Mouse (Mus musculus) bone marrow, adult 2 months (tissue): ENCODE measurements around the gene Mpped1. TPM values are rescaled to one million over a fixed set of nuclear protein-coding genes. Genes with fewer than 3 reads are reported as not detected.

Source experiments
- H3K27ac ChIP-seq: fragments of 200-500 bp; 2 replicates; pipeline ENCODE4 v1.5.1; 2012; ENCODE audit warnings: low read depth, mild to moderate bottlenecking, control low read depth, inconsistent platforms, low read length; ENCODE audit not compliant: control insufficient read depth, poor library complexity, insufficient read depth
- H3K4me1 ChIP-seq: fragments of 200-500 bp; 2 replicates; pipeline ENCODE4 v1.6.1; 2011; ENCODE audit warnings: low read length; ENCODE audit not compliant: control insufficient read depth, insufficient read depth
- H3K4me3 ChIP-seq: fragments of 200-500 bp; replicated peaks from 2 replicates; pipeline ENCODE3; 2011; ENCODE audit warnings: mild to moderate bottlenecking, low read depth, low read length, control low read depth; ENCODE audit not compliant: control insufficient read depth
- CTCF ChIP-seq: fragments of 200-500 bp; IDR thresholded peaks from 2 replicates; pipeline ENCODE4 v1.5.1; 2011; ENCODE audit warnings: low read length, control low read depth; ENCODE audit not compliant: control insufficient read depth, insufficient read depth
- POLR2A ChIP-seq: fragments of 200-500 bp; IDR thresholded peaks from 2 replicates; pipeline ENCODE4 v1.6.1; 2011; ENCODE audit warnings: low read depth, mild to moderate bottlenecking, control low read depth, low read length, borderline replicate concordance; ENCODE audit not compliant: control insufficient read depth
- WGBS: fragments of 180-500 bp; shearing (Covaris S2); methylation state at CpG from one replicate; pipeline ENCODE4 v1.1.7; 2018; 5-methylcytosine and 5-hydroxymethylcytosine counted together
- polyA plus RNA-seq: library from polyadenylated mRNA; stranded (reverse); fragments of >200 nt; gene quantifications from 2 replicates; pipeline ENCODE4 v1.2.4, GENCODE M21; 2011; ENCODE audit warnings: low replicate concordance; ENCODE audit not compliant: missing spikeins, insufficient read depth, insufficient read length

The Mpped1 gene
- polyA plus RNA-seq, 1 experiment: not detected

DNA sequence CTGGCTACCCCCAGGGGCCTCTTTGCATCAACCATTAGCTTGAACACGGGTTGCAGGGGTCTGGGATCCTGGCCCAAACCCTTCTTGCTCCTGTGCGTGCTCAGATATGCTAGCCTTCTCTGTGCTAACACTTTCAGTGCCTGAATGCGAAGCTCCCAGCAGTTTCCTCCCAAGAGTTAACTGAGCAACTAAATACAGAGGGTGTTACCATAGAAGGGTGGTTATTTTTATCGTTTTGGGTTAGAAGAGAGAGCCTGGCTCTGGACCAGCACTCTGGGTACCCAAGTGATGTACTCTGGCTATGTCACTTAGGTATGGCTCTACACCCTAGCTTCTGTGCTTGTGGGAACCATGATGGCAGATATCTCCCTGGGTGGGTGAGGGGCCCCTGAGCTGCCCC lies 68.2 kb downstream of the Mpped1 start:
- WGBS: 60% methylated on average over 4 of the region's 4 CpGs
- TF ChIP-seq POLR2A (no peak), CTCF (no peak)
- H3K4me3 ChIP-seq: no peak overlapping the region
- H3K27ac ChIP-seq: no peak overlapping the region
- no peaks in the 10 kb centered on the region for H3K4me1 ChIP-seq

DNA sequence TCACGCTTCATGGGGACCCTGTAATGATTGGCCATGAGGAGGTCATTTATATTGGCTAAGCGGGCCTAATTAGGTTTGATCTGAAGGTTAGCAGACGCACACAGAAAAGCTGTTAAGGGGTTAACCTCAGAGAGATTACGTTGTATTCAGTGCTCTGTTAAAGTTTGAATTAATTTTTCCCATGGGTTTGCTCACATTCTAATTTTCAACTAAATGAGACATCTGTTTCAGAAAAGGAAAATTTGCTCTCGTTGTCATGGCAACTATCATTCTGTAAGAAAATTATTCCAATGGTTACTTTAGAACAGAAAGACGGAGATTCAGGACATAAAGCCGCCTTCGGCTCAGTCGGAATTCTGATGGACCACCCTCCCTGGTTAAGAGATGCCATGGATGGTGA lies 68.9 kb downstream of the Mpped1 start:
- 76% methylated on average over 9 of the region's 9 CpGs for WGBS
- TF ChIP-seq POLR2A: no peak
- no peak for TF ChIP-seq CTCF
- H3K4me1 ChIP-seq: no peaks in the 10 kb centered on the region
- no peak overlapping the region for H3K4me3 ChIP-seq
- no peak overlapping the region for H3K27ac ChIP-seq

DNA sequence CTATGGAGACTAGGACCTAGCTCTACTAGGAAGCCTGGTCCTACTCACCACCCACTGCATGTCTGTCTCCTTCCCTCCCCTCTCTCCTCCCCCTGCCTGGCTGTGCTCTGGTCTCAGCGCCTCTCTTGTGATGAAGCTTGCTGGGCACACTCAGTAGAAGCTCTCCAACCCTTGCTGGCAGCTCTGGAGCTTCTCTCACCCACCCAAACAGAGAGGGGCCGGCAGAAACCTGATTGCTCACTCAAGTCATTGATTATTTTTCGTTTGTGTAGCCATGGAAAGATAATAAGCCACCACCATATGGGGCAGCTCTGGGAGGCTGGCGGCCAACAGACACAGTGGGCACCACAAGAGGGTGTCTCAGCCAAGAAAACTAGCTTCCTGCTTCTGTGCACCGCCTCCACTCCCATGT lies 74.1 kb downstream of the Mpped1 start:
- Histone ChIP-seq H3K27ac (no peak overlapping the region), H3K4me1 (no peaks in the 10 kb centered on the region), H3K4me3 (no peak overlapping the region)
- WGBS: 55% methylated on average over 5 of the region's 5 CpGs
- TF ChIP-seq POLR2A (no peak), CTCF (no peak)

DNA sequence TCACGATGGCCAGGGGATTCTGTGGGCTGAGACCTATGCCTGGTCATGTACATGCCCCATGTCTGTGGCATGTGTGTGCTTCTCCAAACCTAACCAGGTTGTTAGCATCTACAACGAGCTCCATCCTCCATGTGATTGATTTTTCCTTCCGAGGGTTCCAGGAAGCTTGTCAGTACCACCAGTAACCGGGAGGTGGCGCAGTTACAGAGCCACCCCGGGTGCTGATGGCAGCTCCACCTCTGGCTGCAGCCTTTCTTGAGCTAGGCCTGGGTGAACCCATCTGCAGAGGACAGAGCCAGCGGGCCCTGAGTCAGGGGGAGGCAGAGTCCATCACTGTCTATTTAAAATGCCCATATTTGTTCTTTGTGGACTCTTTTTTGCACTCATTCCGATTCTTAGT lies 77.9 kb downstream of the Mpped1 start:
- Histone ChIP-seq H3K4me1 (no peaks in the 10 kb centered on the region), H3K27ac (no peak overlapping the region), H3K4me3 (no peak overlapping the region)
- 15% methylated on average over 8 of the region's 8 CpGs for WGBS
- TF ChIP-seq POLR2A (no peak), CTCF (peak; percentile 62)

DNA sequence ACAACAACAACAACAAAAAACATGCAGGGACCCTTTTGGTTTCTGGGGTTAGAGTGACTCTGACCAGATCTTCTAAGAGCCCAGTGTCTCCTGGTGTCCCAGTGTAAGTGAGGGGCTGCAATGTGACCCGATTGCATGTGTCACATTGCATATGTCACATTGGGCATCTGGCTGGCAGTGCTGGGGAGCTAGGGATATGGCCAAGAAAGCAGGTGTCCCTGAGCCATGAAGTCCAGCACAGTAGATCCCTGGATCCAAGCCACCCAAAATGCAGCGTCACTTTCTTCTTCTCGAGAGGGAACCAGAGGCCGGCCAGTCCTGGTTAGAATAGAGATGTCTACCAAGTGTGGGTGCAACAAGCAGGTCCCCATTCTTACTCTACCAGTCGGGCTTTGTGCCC lies 86.4 kb downstream of the Mpped1 start:
- TF ChIP-seq CTCF (no peak), POLR2A (no peak)
- WGBS: 72% methylated on average over 5 of the region's 5 CpGs
- Histone ChIP-seq H3K4me1 (no peaks in the 10 kb centered on the region), H3K4me3 (no peak overlapping the region), H3K27ac (no peak overlapping the region)

DNA sequence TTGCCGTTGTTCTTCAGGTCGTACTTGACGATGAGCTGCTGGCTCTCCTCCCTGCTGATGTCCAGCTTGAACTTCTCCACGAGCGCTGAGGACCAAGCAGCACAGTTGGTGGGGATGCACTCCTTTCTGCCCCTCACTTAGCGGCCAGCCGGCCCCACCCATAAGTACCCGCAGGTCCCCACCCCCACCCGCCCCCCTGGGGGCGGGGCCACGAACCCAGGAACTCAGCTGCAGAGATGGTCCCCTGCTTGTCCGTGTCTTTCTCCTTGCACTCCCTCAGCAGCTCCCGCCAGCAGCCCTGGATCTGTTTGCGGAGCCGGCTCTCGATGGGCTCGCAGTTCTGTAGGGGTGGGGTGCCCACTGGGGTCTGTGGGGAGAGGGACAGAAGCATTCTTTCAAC lies 91.7 kb downstream of the Mpped1 start:
- Histone ChIP-seq H3K27ac (no peak overlapping the region), H3K4me1 (no peaks in the 10 kb centered on the region), H3K4me3 (no peak overlapping the region)
- 12% methylated on average over 17 of the region's 17 CpGs for WGBS
- TF ChIP-seq POLR2A (no peak), CTCF (no peak)

DNA sequence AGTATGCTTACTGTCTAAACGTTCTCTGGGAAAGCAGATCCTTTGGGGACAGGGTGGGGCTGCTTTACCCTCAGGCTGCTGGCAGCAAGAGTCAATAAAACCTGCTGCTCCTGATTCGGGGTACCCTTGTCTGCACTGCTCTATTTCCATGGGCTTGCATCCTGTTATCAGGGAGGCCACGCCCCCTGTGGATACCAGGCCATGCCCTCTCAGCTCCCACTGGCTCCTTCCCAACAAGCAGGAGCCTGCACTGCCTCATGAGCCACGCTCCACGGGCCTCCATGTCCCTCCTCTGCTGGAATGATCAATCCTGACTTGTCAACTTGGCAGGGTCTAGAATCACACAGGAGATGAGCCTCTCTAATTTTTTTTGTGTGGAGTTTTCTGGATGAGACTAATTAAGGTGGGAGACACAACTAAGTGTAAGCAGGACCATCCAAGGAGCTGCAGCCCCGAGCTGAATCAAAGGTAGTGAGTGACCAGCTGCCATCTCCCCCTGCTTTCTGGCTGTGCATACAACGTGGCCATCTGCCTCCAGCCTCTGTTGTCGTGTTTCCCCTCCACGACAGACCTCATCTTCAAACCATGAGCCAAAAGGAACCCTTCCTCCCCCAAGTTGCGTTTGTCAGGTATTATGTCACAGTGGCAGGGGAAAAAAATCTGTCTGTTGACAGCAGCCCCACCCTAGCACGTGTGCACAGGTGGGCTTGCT lies 98.0 kb downstream of the Mpped1 start:
- TF ChIP-seq POLR2A: no peak
- no peak for TF ChIP-seq CTCF
- Histone ChIP-seq H3K27ac (no peak overlapping the region), H3K4me3 (no peak overlapping the region), H3K4me1 (no peaks in the 10 kb centered on the region)
- WGBS: 49% methylated on average over 11 of the region's 11 CpGs

DNA sequence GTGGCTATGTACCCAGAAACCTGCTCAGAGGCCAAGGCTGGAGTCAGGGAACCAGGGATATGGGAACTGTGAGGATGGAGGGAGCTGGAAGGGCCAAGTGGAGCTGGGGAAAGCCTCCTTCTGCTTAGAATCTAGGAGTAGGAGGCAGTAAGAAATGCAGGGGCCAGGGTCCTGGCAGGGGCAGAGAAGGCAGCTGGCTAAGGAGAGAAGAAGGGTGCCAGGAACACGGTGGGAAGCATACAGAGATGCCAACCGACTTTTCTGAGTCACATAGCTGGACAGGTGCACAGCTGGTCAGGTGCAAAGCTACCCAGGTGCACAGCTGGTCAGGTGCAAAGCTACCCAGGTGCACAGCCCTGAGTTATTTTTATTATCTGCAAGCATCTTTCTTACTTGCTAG lies 98.6 kb downstream of the Mpped1 start:
- H3K4me3 ChIP-seq: no peak overlapping the region
- H3K27ac ChIP-seq: no peak overlapping the region
- H3K4me1 ChIP-seq: no peaks in the 10 kb centered on the region
- no peak for TF ChIP-seq CTCF
- no peak for TF ChIP-seq POLR2A
- WGBS: 71% methylated on average over 2 of the region's 2 CpGs

DNA sequence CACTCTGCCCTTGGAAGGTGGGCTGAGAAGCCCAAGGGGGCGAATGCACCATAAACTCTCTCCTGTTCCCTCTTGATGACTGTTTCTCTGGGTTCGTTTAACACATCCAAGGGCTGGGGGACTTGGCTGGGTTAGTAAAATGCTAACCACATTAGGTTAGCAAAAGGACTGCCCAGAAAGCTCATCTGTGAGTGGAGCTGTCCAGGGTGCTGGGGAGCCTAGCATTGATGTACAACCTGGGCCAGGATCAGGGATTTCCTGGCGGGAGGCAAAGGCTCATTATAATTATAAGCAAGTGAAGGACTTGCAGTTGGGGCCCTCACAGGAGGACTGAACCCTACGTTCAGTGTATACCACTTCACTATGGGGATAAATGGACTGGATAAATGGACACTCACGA lies 100.6 kb downstream of the Mpped1 start:
- Histone ChIP-seq H3K4me3 (no peak overlapping the region), H3K4me1 (no peaks in the 10 kb centered on the region; the same call in 1 of the 2 replicates), H3K27ac (no peak overlapping the region)
- no peak for TF ChIP-seq CTCF
- no peak for TF ChIP-seq POLR2A
- WGBS: 21% methylated on average over 5 of the region's 5 CpGs
